ENCODE assay signal across 8 mouse cellular contexts in the genomic region with DNA sequence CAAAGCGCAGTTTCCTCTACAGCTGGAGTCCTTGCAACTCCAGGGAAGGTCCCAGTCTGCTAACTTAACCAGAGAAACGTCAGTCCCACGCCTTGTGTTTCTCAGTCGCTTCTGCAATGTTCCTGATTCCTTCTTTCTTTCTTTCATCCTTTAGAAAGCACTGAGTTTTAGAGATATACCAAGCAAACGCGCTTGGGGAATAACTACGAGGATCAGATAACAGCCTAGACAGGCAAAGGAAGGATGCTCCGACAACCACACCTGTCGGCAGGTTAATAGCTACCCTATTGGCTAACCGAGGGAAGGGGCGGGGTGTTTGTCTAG. TPM values are rescaled to one million over a fixed set of nuclear protein-coding genes. Genes with fewer than 3 reads are reported as not detected.
A peak's percentile ranks its signal among the peaks of the same experiment; 100 is the strongest.
DNase-seq lines count a peak whose midpoint lies in the region; ATAC-seq and TF ChIP-seq lines count a peak whose summit lies in the region.

No protein-coding gene starts in this region.

- intact Hi-C loops in heart, postnatal 14 days (cut with DNase I) = loop anchor here (2.0 kb wide), 1 partner anchor 48 kb away; a partner anchor contains a TSS

- H3K27me3 ChIP-seq in heart, embryonic 11.5 days (ENCODE audit: control insufficient read depth, insufficient read depth, low read length) = no peaks in the 10 kb centered on the region
- H3K27me3 ChIP-seq in C2C12 (ENCODE audit: control insufficient read depth, insufficient read depth, insufficient read length) = no peaks in the 10 kb centered on the region
- H3K27me3 ChIP-seq in limb, embryonic 10.5 days (ENCODE audit: low read depth, poor library complexity, severe bottlenecking) = no peaks in the 10 kb centered on the region
- no peaks in the 10 kb centered on the region for H3K27me3 ChIP-seq in neural tube, embryonic 13.5 days

- H3ac ChIP-seq in C2C12 (ENCODE audit: control insufficient read depth, insufficient read length, low read depth) = peak overlapping the region; percentile 64

- H3K36me3 ChIP-seq in heart, embryonic 11.5 days (ENCODE audit: control insufficient read depth, insufficient read depth, low read length) = peaks cover 12% of the 10 kb centered on the region; the same call in 1 of the 2 replicates
- H3K36me3 ChIP-seq in C2C12 (ENCODE audit: control insufficient read depth, insufficient read depth) = peaks cover 14% of the 10 kb centered on the region
- peaks cover 56% of the 10 kb centered on the region for H3K36me3 ChIP-seq in limb, embryonic 10.5 days
- H3K36me3 ChIP-seq in neural tube, embryonic 13.5 days = peaks cover 25% of the 10 kb centered on the region

- H3K4me2 ChIP-seq in heart, embryonic 11.5 days = peak overlapping the region; percentile 58
- peak overlapping the region; percentile 66 for H3K4me2 ChIP-seq in neural tube, embryonic 13.5 days

- peak overlapping the region; percentile 43; the same call in 1 of the 2 replicates for H3K9ac ChIP-seq in heart, embryonic 11.5 days (ENCODE audit: low read depth, low read length)
- peak overlapping the region; percentile 41; the same call in 1 of the 2 replicates for H3K9ac ChIP-seq in neural tube, embryonic 13.5 days

- peaks cover 38% of the 10 kb centered on the region for H3K79me3 ChIP-seq in C2C12 (ENCODE audit: low read depth)

- TF ChIP-seq POLR2A in embryonic fibroblast, embryonic 13.5 days (IDR thresholded peaks at IDR 0.05; ENCODE audit: low read depth, low read length) = no peak

- WGBS in heart, embryonic 11.5 days (ENCODE audit: insufficient replicate concordance) = 0% methylated on average over 11 of the region's 11 CpGs
- WGBS in limb, embryonic 10.5 days = 1% methylated on average over 11 of the region's 11 CpGs
- 2% methylated on average over 11 of the region's 11 CpGs for WGBS in neural tube, embryonic 13.5 days

- H3K27ac ChIP-seq in heart, embryonic 11.5 days (ENCODE audit: low read depth, low read length) = peak overlapping the region; percentile 43; the same call in 1 of the 2 replicates
- no peak overlapping the region for H3K27ac ChIP-seq in embryonic fibroblast, embryonic 13.5 days (ENCODE audit: insufficient read depth, low read length)
- 0 out of 2 replicates have a peak overlapping the region, but pooled peaks have one; percentile 98 for H3K27ac ChIP-seq in limb, embryonic 10.5 days
- H3K27ac ChIP-seq in neural tube, embryonic 13.5 days (replicated peaks) = peak overlapping the region; percentile 25; the same call in 1 of the 2 replicates

- peak overlapping the region; percentile 78 for H3K4me3 ChIP-seq in heart, embryonic 11.5 days (ENCODE audit: low read depth, low read length)
- peak overlapping the region; percentile 7 for H3K4me3 ChIP-seq in C2C12 (ENCODE audit: insufficient read depth, poor library complexity, severe bottlenecking)
- H3K4me3 ChIP-seq in embryonic fibroblast, embryonic 13.5 days (ENCODE audit: insufficient read depth, low read length) = peak overlapping the region; percentile 44
- peak overlapping the region; percentile 99 for H3K4me3 ChIP-seq in limb, embryonic 10.5 days
- peak overlapping the region; percentile 98 for H3K4me3 ChIP-seq in neural tube, embryonic 13.5 days

- no peak for DNase-seq in heart, postnatal 14 days
- DNase-seq in limb, embryonic 10.5 days (ENCODE audit: low spot score) = peak; percentile 40
- no peak for DNase-seq in cerebellum, adult 9-10 months

- H3K79me2 ChIP-seq in C2C12 (ENCODE audit: control insufficient read depth, insufficient read depth) = peaks cover 41% of the 10 kb centered on the region

- no peak for TF ChIP-seq CTCF in C2C12 (IDR thresholded peaks at IDR 0.05; ENCODE audit: control insufficient read depth, insufficient read depth, insufficient read length)
- no peak for TF ChIP-seq CTCF in embryonic fibroblast, embryonic 13.5 days (IDR thresholded peaks at IDR 0.05; ENCODE audit: borderline replicate concordance, insufficient read depth, low read length)

- ATAC-seq in heart, embryonic 11.5 days (replicated peaks; ENCODE audit: insufficient number of reproducible peaks, low FRiP score, low TSS enrichment) = no peak
- ATAC-seq in neural tube, embryonic 13.5 days (ENCODE audit: low read depth) = peak; percentile 1; the same call in 1 of the 2 replicates
- ATAC-seq in cerebellum, adult (ENCODE audit: insufficient number of reproducible peaks, low FRiP score, low TSS enrichment) = no peak

- no peaks in the 10 kb centered on the region for H3K9me3 ChIP-seq in heart, embryonic 11.5 days (replicated peaks; ENCODE audit: control insufficient read depth, low read length)
- no peaks in the 10 kb centered on the region for H3K9me3 ChIP-seq in limb, embryonic 10.5 days (replicated peaks)
- no peaks in the 10 kb centered on the region for H3K9me3 ChIP-seq in neural tube, embryonic 13.5 days

- H3K4me1 ChIP-seq in heart, embryonic 11.5 days (ENCODE audit: control insufficient read depth, insufficient read depth, low read length) = peaks cover 24% of the 10 kb centered on the region
- peaks cover 14% of the 10 kb centered on the region for H3K4me1 ChIP-seq in embryonic fibroblast, embryonic 13.5 days (ENCODE audit: control insufficient read depth, insufficient read depth, low read length)
- H3K4me1 ChIP-seq in limb, embryonic 10.5 days = peaks cover 32% of the 10 kb centered on the region
- peaks cover 43% of the 10 kb centered on the region for H3K4me1 ChIP-seq in neural tube, embryonic 13.5 days (replicated peaks)

TF ChIP-seq in C2C12, 6 proteins besides CTCF, POLR2A, EP300 and RAD21:
- TF ChIP-seq MYOG (IDR thresholded peaks at IDR 0.05; ENCODE audit: control insufficient read depth, extremely low read depth, insufficient read length) (no peak), MAX (IDR thresholded peaks at IDR 0.05) (no peak), MYOD1 (IDR thresholded peaks at IDR 0.05; ENCODE audit: control insufficient read depth, insufficient read length, low read depth) (no peak), FOSL1 (IDR thresholded peaks at IDR 0.05; ENCODE audit: insufficient read depth, low read length, poor library complexity, severe bottlenecking) (no peak), USF1 (IDR thresholded peaks at IDR 0.05; ENCODE audit: low read depth) (no peak), CEBPB (IDR thresholded peaks at IDR 0.05; ENCODE audit: low read depth) (no peak)

RNA-seq across cellular contexts. Expression of a gene that starts 0.8 kb away (rescaled TPM):
- 42.2 and 43.5 TPM in 2 replicates for polyA plus RNA-seq in heart, embryonic 11.5 days (2014; fragmentation: Nextera tagmentation; extraction: Ambion mirVana)
- total RNA-seq in heart, postnatal 14 days (2021) = 10 to 100 TPM; 30.4 to 34.1 TPM
- 87.1 TPM for polyA plus RNA-seq in C2C12 (2012; fragmentation: generic; extraction: Trizol)
- 68.8 and 82.0 TPM in 2 replicates for polyA plus RNA-seq in embryonic fibroblast, embryonic 13.5 days (2011; ENCODE audit: insufficient read length, low read depth, missing spikeins)
- 80.3 and 94.7 TPM in 2 replicates for polyA plus RNA-seq in limb, embryonic 10.5 days (2016; fragmentation: Nextera tagmentation; extraction: Ambion mirVana)
- polyA plus RNA-seq in neural tube, embryonic 13.5 days (2015; fragmentation: Nextera tagmentation; extraction: Ambion mirVana) = 44.1 and 45.8 TPM in 2 replicates

RNA-seq across cellular contexts. Expression of a gene that starts 14.5 kb away (rescaled TPM):
- 67.6 and 78.3 TPM in 2 replicates for polyA plus RNA-seq in heart, embryonic 11.5 days (2014; fragmentation: Nextera tagmentation; extraction: Ambion mirVana)
- total RNA-seq in heart, postnatal 14 days (2021) = 10 to 100 TPM; 22.5 to 26.5 TPM
- 102 TPM for polyA plus RNA-seq in C2C12 (2012; fragmentation: generic; extraction: Trizol)
- 42.2 and 51.8 TPM in 2 replicates for polyA plus RNA-seq in embryonic fibroblast, embryonic 13.5 days (2011; ENCODE audit: insufficient read length, low read depth, missing spikeins)
- 181 and 186 TPM in 2 replicates for polyA plus RNA-seq in limb, embryonic 10.5 days (2016; fragmentation: Nextera tagmentation; extraction: Ambion mirVana)
- 98.6 and 100 TPM in 2 replicates for polyA plus RNA-seq in neural tube, embryonic 13.5 days (2015; fragmentation: Nextera tagmentation; extraction: Ambion mirVana)

RNA-seq across cellular contexts. Expression of a gene that starts 14.6 kb away (rescaled TPM):
- 17.8 and 20.0 TPM in 2 replicates for polyA plus RNA-seq in heart, embryonic 11.5 days (2014; fragmentation: Nextera tagmentation; extraction: Ambion mirVana)
- total RNA-seq in heart, postnatal 14 days (2021) = 10 to 100 TPM; 15.1 to 16.9 TPM
- 24.6 TPM for polyA plus RNA-seq in C2C12 (2012; fragmentation: generic; extraction: Trizol)
- 13.7 and 17.3 TPM in 2 replicates for polyA plus RNA-seq in embryonic fibroblast, embryonic 13.5 days (2011; ENCODE audit: insufficient read length, low read depth, missing spikeins)
- polyA plus RNA-seq in limb, embryonic 10.5 days (2016; fragmentation: Nextera tagmentation; extraction: Ambion mirVana) = 33.3 and 36.0 TPM in 2 replicates
- polyA plus RNA-seq in neural tube, embryonic 13.5 days (2015; fragmentation: Nextera tagmentation; extraction: Ambion mirVana) = 31.0 and 34.4 TPM in 2 replicates

RNA-seq across cellular contexts. Expression of a gene that starts 21.3 kb away (rescaled TPM):
- polyA plus RNA-seq in heart, embryonic 11.5 days (2014; fragmentation: Nextera tagmentation; extraction: Ambion mirVana) = 16.3 and 16.6 TPM in 2 replicates
- 1 to 10 TPM; 8.5 to 9.6 TPM for total RNA-seq in heart, postnatal 14 days (2021)
- polyA plus RNA-seq in C2C12 (2012; fragmentation: generic; extraction: Trizol) = 10.4 TPM
- polyA plus RNA-seq in embryonic fibroblast, embryonic 13.5 days (2011; ENCODE audit: insufficient read length, low read depth, missing spikeins) = 8.0 and 9.8 TPM in 2 replicates
- polyA plus RNA-seq in limb, embryonic 10.5 days (2016; fragmentation: Nextera tagmentation; extraction: Ambion mirVana) = 13.2 and 15.2 TPM in 2 replicates
- polyA plus RNA-seq in neural tube, embryonic 13.5 days (2015; fragmentation: Nextera tagmentation; extraction: Ambion mirVana) = 18.0 and 18.7 TPM in 2 replicates

RNA-seq across cellular contexts. Expression of a gene that starts 27.1 kb away (rescaled TPM):
- 621 and 642 TPM in 2 replicates for polyA plus RNA-seq in heart, embryonic 11.5 days (2014; fragmentation: Nextera tagmentation; extraction: Ambion mirVana)
- total RNA-seq in heart, postnatal 14 days (2021) = 1,000 to 10,000 TPM; 1,807 to 1,867 TPM
- polyA plus RNA-seq in C2C12 (2012; fragmentation: generic; extraction: Trizol) = 386 TPM
- 386 and 396 TPM in 2 replicates for polyA plus RNA-seq in embryonic fibroblast, embryonic 13.5 days (2011; ENCODE audit: insufficient read length, low read depth, missing spikeins)
- polyA plus RNA-seq in limb, embryonic 10.5 days (2016; fragmentation: Nextera tagmentation; extraction: Ambion mirVana) = 360 and 392 TPM in 2 replicates
- polyA plus RNA-seq in neural tube, embryonic 13.5 days (2015; fragmentation: Nextera tagmentation; extraction: Ambion mirVana) = 392 and 462 TPM in 2 replicates

Comparison
In these comparisons a context has a peak if more than half of its experiments do, and no peak if none do; other contexts are left out.
1. H3K4me3 ChIP-seq: peak in every context shown above with its lines; median percentile 99 in limb, embryonic 10.5 days; 98 in neural tube, embryonic 13.5 days; 78 in heart, embryonic 11.5 days; 44 in embryonic fibroblast, embryonic 13.5 days; 7 in C2C12.